Mouse (Mus musculus): ENCODE data around the gene Ptms. TPM values are rescaled to one million over a fixed set of nuclear protein-coding genes. Genes with fewer than 3 reads are reported as not detected.

The Ptms gene
- polyA plus RNA-seq, 1 experiment from 2014 or later = 533 TPM

DNA sequence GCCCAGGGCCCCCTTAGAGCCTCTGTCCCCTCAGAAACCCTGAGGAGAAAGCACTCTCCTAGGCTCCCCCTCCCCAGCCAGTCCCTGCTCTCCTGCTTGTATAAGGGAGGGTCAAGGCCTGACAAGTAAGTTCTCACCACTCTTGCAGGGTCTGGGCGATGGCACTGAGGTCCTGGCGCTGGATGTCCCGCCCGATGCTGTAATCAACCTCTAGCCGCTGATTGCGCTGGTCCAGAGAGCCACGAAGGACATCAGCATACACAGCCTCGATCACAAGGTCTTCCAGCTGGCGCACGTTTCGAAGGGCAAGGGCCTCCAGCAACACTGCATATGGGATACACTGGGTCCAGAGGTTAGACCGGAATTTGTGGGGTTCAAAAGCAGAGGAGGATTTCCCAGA is 41.1 kb upstream of the Ptms start:
- Histone ChIP-seq H3K9me3 (ENCODE audit: low read length) (no peaks in the 10 kb centered on the region), H3K9ac (replicated peaks; ENCODE audit: low read depth) (no peak overlapping the region), H3K36me3 (ENCODE audit: insufficient read depth, low read length) (peaks cover 23% of the 10 kb centered on the region; the same call in 1 of the 2 replicates), H3K27ac (ENCODE audit: low read length) (no peak overlapping the region), H3K4me3 (ENCODE audit: low read depth, low read length) (no peak overlapping the region), H3K4me2 (replicated peaks; ENCODE audit: low read depth, low read length) (no peak overlapping the region), H3K27me3 (replicated peaks; ENCODE audit: insufficient read depth, low read length) (no peaks in the 10 kb centered on the region), H3K4me1 (ENCODE audit: insufficient read depth, low read depth, low read length) (peaks cover 5% of the 10 kb centered on the region)
- WGBS = 93% methylated on average over 12 of the region's 12 CpGs
- ATAC-seq (no peak), DNase-seq (ENCODE audit: low spot score) (no peak)
- TF ChIP-seq EP300 (IDR thresholded peaks at IDR 0.05) (no peak), CTCF (IDR thresholded peaks at IDR 0.05) (no peak)

- Histone ChIP-seq H3K9me3 (ENCODE audit: low read length) (no peaks in the 10 kb centered on the region), H3K4me2 (replicated peaks; ENCODE audit: low read depth, low read length) (no peak overlapping the region), H3K9ac (replicated peaks; ENCODE audit: low read depth) (no peak overlapping the region), H3K4me3 (ENCODE audit: low read depth, low read length) (no peak overlapping the region), H3K27ac (ENCODE audit: low read length) (no peak overlapping the region), H3K36me3 (ENCODE audit: insufficient read depth, low read length) (peaks cover 23% of the 10 kb centered on the region; the same call in 1 of the 2 replicates), H3K27me3 (replicated peaks; ENCODE audit: insufficient read depth, low read length) (no peaks in the 10 kb centered on the region), H3K4me1 (ENCODE audit: insufficient read depth, low read depth, low read length) (peaks cover 5% of the 10 kb centered on the region)
- ATAC-seq (no peak), DNase-seq (ENCODE audit: low spot score) (no peak)
- WGBS = 95% methylated on average over 13 of the region's 13 CpGs
- TF ChIP-seq CTCF (IDR thresholded peaks at IDR 0.05) (no peak), EP300 (IDR thresholded peaks at IDR 0.05) (no peak)
Measured at GRCm38 (mm10) chr6:124959960-124960359, 40.1 kb upstream of the Ptms start.

DNA sequence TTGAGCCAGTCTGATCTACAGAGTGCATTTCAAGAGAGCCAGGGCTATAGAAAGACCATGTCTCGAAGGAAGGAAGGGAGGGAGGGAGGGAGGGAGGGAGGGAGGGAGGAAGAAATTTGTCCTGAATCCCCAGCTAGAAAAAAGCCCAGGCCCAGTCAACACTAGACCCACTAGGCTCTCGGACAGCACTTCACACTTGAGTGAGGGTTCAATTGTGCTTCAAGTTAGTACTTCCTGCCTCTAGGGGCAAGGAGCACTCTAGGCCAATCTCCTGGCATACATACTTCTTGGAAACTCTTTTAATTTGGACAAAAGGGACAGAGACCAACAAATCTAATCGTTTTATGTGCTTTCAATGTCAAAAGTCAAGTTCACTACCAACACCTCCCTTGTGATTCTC is 38.2 kb upstream of the Ptms start:
- H3K9me3 ChIP-seq (ENCODE audit: low read length) = no peaks in the 10 kb centered on the region
- no peak overlapping the region for H3K27ac ChIP-seq (ENCODE audit: low read length)
- ATAC-seq (peak; percentile 85), DNase-seq (ENCODE audit: low spot score) (peak; percentile 51)
- no peaks in the 10 kb centered on the region for H3K27me3 ChIP-seq (replicated peaks; ENCODE audit: insufficient read depth, low read length)
- 66% methylated on average over 3 of the region's 3 CpGs for WGBS
- no peaks in the 10 kb centered on the region for H3K4me1 ChIP-seq (ENCODE audit: insufficient read depth, low read depth, low read length)
- no peak overlapping the region for H3K4me3 ChIP-seq (ENCODE audit: low read depth, low read length)
- peaks cover 23% of the 10 kb centered on the region; the same call in 1 of the 2 replicates for H3K36me3 ChIP-seq (ENCODE audit: insufficient read depth, low read length)
- no peak overlapping the region for H3K4me2 ChIP-seq (replicated peaks; ENCODE audit: low read depth, low read length)
- TF ChIP-seq EP300 (IDR thresholded peaks at IDR 0.05) (no peak), CTCF (IDR thresholded peaks at IDR 0.05) (no peak)
- no peak overlapping the region for H3K9ac ChIP-seq (replicated peaks; ENCODE audit: low read depth)

DNA sequence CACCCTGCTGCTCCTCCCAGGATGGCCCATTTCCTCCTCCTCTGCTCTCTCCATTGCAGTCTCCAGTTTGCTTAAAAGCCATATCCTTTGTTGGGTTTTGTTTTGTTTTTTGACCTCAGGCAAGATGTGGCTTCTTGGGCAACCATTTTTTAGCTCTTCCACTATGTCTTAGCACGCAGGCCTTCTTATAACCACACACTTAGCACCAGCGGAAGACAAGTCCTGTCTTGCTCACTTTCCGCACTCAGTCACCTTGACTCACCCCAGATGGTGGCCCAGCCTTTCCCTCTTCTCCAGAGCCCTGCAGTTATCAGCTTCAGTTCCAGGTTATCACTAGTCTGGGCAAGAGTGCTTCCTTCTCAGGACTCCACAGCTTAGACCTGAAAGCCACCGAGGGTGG is 35.3 kb upstream of the Ptms start:
- no peak for DNase-seq (ENCODE audit: low spot score)
- Histone ChIP-seq H3K36me3 (ENCODE audit: insufficient read depth, low read length) (peaks cover 16% of the 10 kb centered on the region; the same call in 1 of the 2 replicates), H3K27me3 (replicated peaks; ENCODE audit: insufficient read depth, low read length) (no peaks in the 10 kb centered on the region), H3K4me3 (ENCODE audit: low read depth, low read length) (no peak overlapping the region), H3K9me3 (ENCODE audit: low read length) (no peaks in the 10 kb centered on the region), H3K4me1 (ENCODE audit: insufficient read depth, low read depth, low read length) (no peaks in the 10 kb centered on the region), H3K9ac (replicated peaks; ENCODE audit: low read depth) (no peak overlapping the region), H3K27ac (ENCODE audit: low read length) (no peak overlapping the region), H3K4me2 (replicated peaks; ENCODE audit: low read depth, low read length) (no peak overlapping the region)
- TF ChIP-seq EP300 (IDR thresholded peaks at IDR 0.05) = no peak
- no peak for TF ChIP-seq CTCF (IDR thresholded peaks at IDR 0.05)
- no peak for ATAC-seq
- WGBS = 95% methylated on average over 4 of the region's 4 CpGs

DNA sequence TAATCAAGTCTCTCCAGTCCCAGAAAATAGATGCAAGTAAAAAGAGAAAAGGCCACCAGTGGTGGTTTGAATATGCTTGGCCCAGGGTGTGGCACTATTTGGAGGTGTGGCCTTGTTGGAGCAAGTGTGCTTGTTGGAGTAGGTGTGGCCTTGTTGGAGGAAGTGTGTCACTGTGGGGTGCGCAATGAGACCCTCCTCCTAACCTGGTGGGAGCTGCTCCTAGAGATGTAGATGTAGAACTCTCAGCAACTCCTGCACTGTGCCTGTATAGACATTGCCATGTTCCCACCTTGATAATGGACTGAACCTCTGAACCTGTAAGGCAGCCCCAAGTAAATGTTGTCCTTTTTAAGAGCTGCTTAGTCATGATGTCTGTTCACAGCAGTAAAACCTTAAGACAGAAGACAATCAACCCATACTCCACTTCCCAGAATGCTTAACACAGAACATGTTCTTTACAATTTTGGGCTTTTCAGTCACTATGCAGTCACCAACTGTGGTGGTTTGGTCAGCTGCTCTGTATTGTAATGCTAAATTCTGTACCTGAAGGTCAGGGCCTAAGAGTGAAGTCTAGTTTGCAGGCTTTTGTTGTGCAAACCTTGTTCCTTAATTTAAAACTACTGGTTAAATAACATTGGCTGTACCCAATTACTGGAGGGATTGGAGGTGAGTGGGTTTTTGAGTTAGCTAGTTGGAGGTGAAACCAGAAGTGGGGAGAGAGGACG is 34.2 kb upstream of the Ptms start:
- Histone ChIP-seq H3K9ac (replicated peaks; ENCODE audit: low read depth) (no peak overlapping the region), H3K9me3 (ENCODE audit: low read length) (no peaks in the 10 kb centered on the region), H3K27ac (ENCODE audit: low read length) (no peak overlapping the region), H3K36me3 (ENCODE audit: insufficient read depth, low read length) (peaks cover 9% of the 10 kb centered on the region; the same call in 1 of the 2 replicates), H3K27me3 (replicated peaks; ENCODE audit: insufficient read depth, low read length) (no peaks in the 10 kb centered on the region), H3K4me1 (ENCODE audit: insufficient read depth, low read depth, low read length) (no peaks in the 10 kb centered on the region), H3K4me2 (replicated peaks; ENCODE audit: low read depth, low read length) (no peak overlapping the region), H3K4me3 (ENCODE audit: low read depth, low read length) (no peak overlapping the region)
- DNase-seq (ENCODE audit: low spot score) = no peak
- ATAC-seq = no peak
- WGBS = 86% methylated on average over 2 of the region's 2 CpGs
- TF ChIP-seq EP300 (IDR thresholded peaks at IDR 0.05) (no peak), CTCF (IDR thresholded peaks at IDR 0.05) (no peak)

GRCm38 (mm10) chr6:124943526-124943925 is 23.6 kb upstream of the Ptms start:
- no peak for DNase-seq (ENCODE audit: low spot score)
- H3K4me3 ChIP-seq (ENCODE audit: low read depth, low read length) = no peak overlapping the region
- WGBS = 89% methylated on average over 3 of the region's 3 CpGs
- no peak overlapping the region for H3K27ac ChIP-seq (ENCODE audit: low read length)
- no peaks in the 10 kb centered on the region for H3K4me1 ChIP-seq (ENCODE audit: insufficient read depth, low read depth, low read length)
- H3K36me3 ChIP-seq (ENCODE audit: insufficient read depth, low read length) = no peaks in the 10 kb centered on the region
- ATAC-seq = no peak
- no peaks in the 10 kb centered on the region for H3K27me3 ChIP-seq (replicated peaks; ENCODE audit: insufficient read depth, low read length)
- H3K9me3 ChIP-seq (ENCODE audit: low read length) = no peaks in the 10 kb centered on the region
- H3K9ac ChIP-seq (replicated peaks; ENCODE audit: low read depth) = no peak overlapping the region
- H3K4me2 ChIP-seq (replicated peaks; ENCODE audit: low read depth, low read length) = no peak overlapping the region
- TF ChIP-seq CTCF (IDR thresholded peaks at IDR 0.05) (no peak), EP300 (IDR thresholded peaks at IDR 0.05) (no peak)

Data from lung, postnatal 0 days (tissue).